ENCODE assay signal across 22 mouse cellular contexts in the genomic region with DNA sequence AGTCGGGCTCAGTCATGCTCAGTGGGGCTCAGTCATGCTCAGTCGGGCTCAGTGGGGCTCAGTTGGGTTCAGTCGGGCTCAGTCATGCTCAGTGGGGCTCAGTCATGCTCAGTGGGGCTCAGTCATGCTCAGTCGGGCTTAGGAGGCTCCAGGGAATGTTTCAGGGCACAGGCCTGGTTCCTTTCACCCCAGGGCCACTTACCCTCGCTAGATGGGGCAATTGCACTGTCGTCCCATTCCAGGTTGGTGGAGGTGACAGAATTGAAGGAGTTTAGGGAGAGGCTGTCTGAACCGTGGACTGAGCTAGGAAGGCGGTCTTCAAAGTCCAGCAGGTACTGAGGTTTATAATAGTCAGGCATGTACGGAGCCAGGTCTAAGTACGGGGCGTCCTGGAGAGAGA. TPM values are rescaled to one million over a fixed set of nuclear protein-coding genes. Genes with fewer than 3 reads are reported as not detected.
A peak's percentile ranks its signal among the peaks of the same experiment; 100 is the strongest.
DNase-seq lines count a peak whose midpoint lies in the region; ATAC-seq and TF ChIP-seq lines count a peak whose summit lies in the region.
"Had no signal": no experiment of that assay in that cellular context is flagged by ENCODE, and none has a peak within 500 bp of the region (broad histone marks: within the 10 kb centered on the region; RNA-seq: fewer than 3 reads in every experiment).

No protein-coding gene starts in this region.

- H3K4me3 ChIP-seq in heart, postnatal 0 days (ENCODE audit: low read depth, low read length), result no peak overlapping the region
- H3K4me3 ChIP-seq in heart, embryonic 12.5 days, result no peak overlapping the region
- H3K4me3 ChIP-seq in kidney, embryonic 16.5 days (ENCODE audit: low read length), result no peak overlapping the region
- no peak overlapping the region for H3K4me3 ChIP-seq in lung, embryonic 14.5 days (ENCODE audit: low read depth, low read length)
- H3K4me3 ChIP-seq in forebrain, embryonic 16.5 days (replicated peaks; ENCODE audit: low read length), result no peak overlapping the region
- H3K4me3 ChIP-seq: embryonic facial prominence, embryonic 13.5 days; hindbrain, embryonic 13.5 days had no signal

- no peak for ATAC-seq in heart, postnatal 0 days (ENCODE audit: insufficient read depth, low read depth)
- no peak for ATAC-seq in heart, embryonic 12.5 days (ENCODE audit: insufficient number of reproducible peaks, low FRiP score)
- no peak for ATAC-seq in kidney, embryonic 16.5 days (ENCODE audit: low FRiP score, low TSS enrichment)
- ATAC-seq in lung, embryonic 14.5 days (ENCODE audit: insufficient read depth), result no peak
- ATAC-seq in forebrain, embryonic 16.5 days, result no peak
- ATAC-seq: forebrain, embryonic 14.5 days; hindbrain, postnatal 0 days had no signal

- peaks cover 73% of the 10 kb centered on the region for H3K36me3 ChIP-seq in heart, postnatal 0 days (replicated peaks; ENCODE audit: control insufficient read depth, insufficient read depth, low read length)
- H3K36me3 ChIP-seq in heart, embryonic 12.5 days, result peaks cover 74% of the 10 kb centered on the region
- peaks cover 34% of the 10 kb centered on the region for H3K36me3 ChIP-seq in kidney, embryonic 16.5 days (ENCODE audit: insufficient read depth, low read length)
- peaks cover 78% of the 10 kb centered on the region for H3K36me3 ChIP-seq in lung, embryonic 14.5 days (ENCODE audit: insufficient read depth)
- H3K36me3 ChIP-seq in forebrain, embryonic 16.5 days (ENCODE audit: control insufficient read depth, insufficient read depth), result peaks cover 20% of the 10 kb centered on the region

- H3K9me3 ChIP-seq in heart, postnatal 0 days (replicated peaks; ENCODE audit: control insufficient read depth, low read length), result no peaks in the 10 kb centered on the region
- H3K9me3 ChIP-seq in heart, embryonic 12.5 days (replicated peaks), result no peaks in the 10 kb centered on the region
- no peaks in the 10 kb centered on the region for H3K9me3 ChIP-seq in kidney, embryonic 16.5 days (ENCODE audit: low read length)
- no peaks in the 10 kb centered on the region for H3K9me3 ChIP-seq in lung, embryonic 14.5 days (ENCODE audit: low read depth, low read length)
- no peaks in the 10 kb centered on the region for H3K9me3 ChIP-seq in forebrain, embryonic 16.5 days (ENCODE audit: control insufficient read depth, low read length)
- H3K9me3 ChIP-seq: embryonic facial prominence, embryonic 13.5 days; hindbrain, embryonic 13.5 days had no signal

- 75% methylated on average over 11 of the region's 11 CpGs for WGBS in heart, postnatal 0 days
- WGBS in heart, embryonic 12.5 days, result 65% methylated on average over 11 of the region's 11 CpGs
- 63% methylated on average over 11 of the region's 11 CpGs for WGBS in kidney, embryonic 16.5 days
- 73% methylated on average over 11 of the region's 11 CpGs for WGBS in lung, embryonic 14.5 days
- WGBS in forebrain, embryonic 16.5 days, result 63% methylated on average over 11 of the region's 11 CpGs

- no peak for DNase-seq in heart, postnatal 0 days (ENCODE audit: low spot score)
- peak; percentile 43 to 65 for DNase-seq in kidney, postnatal 25 days
- no peak for DNase-seq in lung, embryonic 14.5 days
- DNase-seq in lung, postnatal 10 days, result no peak
- DNase-seq in left cerebral cortex, adult 8-10 months (ENCODE audit: low spot score in 2 of 2), result no peak
- DNase-seq: adrenal gland, postnatal 10 days; cerebellum, adult 11 months; cerebellum, adult 9-10 months; cerebellum, postnatal 36 days; gastrocnemius, postnatal 36 days; heart, postnatal 14 days had no signal

- no peak overlapping the region for H3K27ac ChIP-seq in heart, postnatal 0 days (ENCODE audit: low read depth)
- no peak overlapping the region for H3K27ac ChIP-seq in heart, embryonic 12.5 days (ENCODE audit: poor library complexity, severe bottlenecking)
- no peak overlapping the region for H3K27ac ChIP-seq in kidney, embryonic 16.5 days (ENCODE audit: low read length)
- H3K27ac ChIP-seq in lung, embryonic 14.5 days (ENCODE audit: low read depth), result no peak overlapping the region
- H3K27ac ChIP-seq in forebrain, embryonic 16.5 days (ENCODE audit: low read length), result no peak overlapping the region
- H3K27ac ChIP-seq: embryonic facial prominence, embryonic 13.5 days; hindbrain, embryonic 13.5 days; hindbrain, postnatal 0 days had no signal

- no peak for TF ChIP-seq EP300 in heart, postnatal 0 days (IDR thresholded peaks at IDR 0.05; ENCODE audit: low read depth)

- TF ChIP-seq CTCF in heart, postnatal 0 days (IDR thresholded peaks at IDR 0.05; ENCODE audit: low read depth), result peak; percentile 15; the same call in 1 of the 2 replicates
- peak; percentile 13; the same call in 1 of the 2 replicates for TF ChIP-seq CTCF in lung, embryonic 14.5 days (IDR thresholded peaks at IDR 0.05; ENCODE audit: low read depth)

- H3K4me1 ChIP-seq in heart, postnatal 0 days (ENCODE audit: control insufficient read depth, insufficient read depth), result peaks cover 26% of the 10 kb centered on the region
- H3K4me1 ChIP-seq in heart, embryonic 12.5 days (replicated peaks), result peaks cover 37% of the 10 kb centered on the region
- H3K4me1 ChIP-seq in kidney, embryonic 16.5 days (ENCODE audit: insufficient read depth, low read length), result peaks cover 17% of the 10 kb centered on the region
- peaks cover 11% of the 10 kb centered on the region for H3K4me1 ChIP-seq in lung, embryonic 14.5 days (ENCODE audit: insufficient read depth)
- peaks cover 11% of the 10 kb centered on the region for H3K4me1 ChIP-seq in forebrain, embryonic 16.5 days (replicated peaks; ENCODE audit: control insufficient read depth, insufficient read depth, low read length)

- H3K4me2 ChIP-seq in heart, postnatal 0 days (ENCODE audit: low read depth, low read length), result no peak overlapping the region
- H3K4me2 ChIP-seq in heart, embryonic 12.5 days, result no peak overlapping the region
- no peak overlapping the region for H3K4me2 ChIP-seq in kidney, embryonic 16.5 days (replicated peaks; ENCODE audit: low read depth, low read length)
- no peak overlapping the region for H3K4me2 ChIP-seq in lung, embryonic 14.5 days
- H3K4me2 ChIP-seq in forebrain, embryonic 16.5 days (ENCODE audit: low read length), result no peak overlapping the region
- H3K4me2 ChIP-seq: embryonic facial prominence, embryonic 13.5 days; hindbrain, embryonic 13.5 days had no signal

- no peak overlapping the region for H3K9ac ChIP-seq in heart, postnatal 0 days (replicated peaks; ENCODE audit: low read depth, low read length)
- H3K9ac ChIP-seq in heart, embryonic 12.5 days, result no peak overlapping the region
- no peak overlapping the region for H3K9ac ChIP-seq in kidney, embryonic 16.5 days (replicated peaks; ENCODE audit: low read length)
- no peak overlapping the region for H3K9ac ChIP-seq in lung, embryonic 14.5 days
- H3K9ac ChIP-seq in forebrain, embryonic 16.5 days (replicated peaks; ENCODE audit: low read depth, low read length), result no peak overlapping the region
- H3K9ac ChIP-seq: embryonic facial prominence, embryonic 13.5 days; hindbrain, embryonic 13.5 days had no signal

- no peaks in the 10 kb centered on the region for H3K27me3 ChIP-seq in heart, postnatal 0 days (ENCODE audit: control insufficient read depth, insufficient read depth, low read length)
- H3K27me3 ChIP-seq in heart, embryonic 12.5 days (replicated peaks), result no peaks in the 10 kb centered on the region
- H3K27me3 ChIP-seq in kidney, embryonic 16.5 days (ENCODE audit: insufficient read depth, low read length), result no peaks in the 10 kb centered on the region
- no peaks in the 10 kb centered on the region for H3K27me3 ChIP-seq in lung, embryonic 14.5 days (ENCODE audit: insufficient read depth, low read length)
- H3K27me3 ChIP-seq in forebrain, embryonic 16.5 days (replicated peaks; ENCODE audit: control insufficient read depth, insufficient read depth, low read length), result no peaks in the 10 kb centered on the region
- H3K27me3 ChIP-seq: embryonic facial prominence, embryonic 13.5 days; hindbrain, embryonic 13.5 days had no signal

RNA-seq across cellular contexts. Expression of gene Slc25a34, which starts 15.9 kb away (rescaled TPM):
- total RNA-seq in heart, postnatal 0 days (2014; rRNA removed; ENCODE audit: low replicate concordance), result 12.8 and 56.2 TPM in 2 replicates
- polyA plus RNA-seq in heart, postnatal 0 days (2015; fragmentation: Nextera tagmentation; extraction: Ambion mirVana), result 17.9 and 20.6 TPM in 2 replicates
- polyA plus RNA-seq in heart, embryonic 12.5 days (2016; fragmentation: Nextera tagmentation; extraction: Ambion mirVana), result 0.21 and 0.24 TPM in 2 replicates
- polyA plus RNA-seq in kidney, embryonic 16.5 days (2015; fragmentation: Nextera tagmentation; extraction: Ambion mirVana), result 0.54 and 0.69 TPM in 2 replicates
- not detected in 2 replicates for polyA plus RNA-seq in lung, embryonic 14.5 days (2014; fragmentation: Nextera tagmentation; extraction: Ambion mirVana)
- 0.08 TPM in 1 of 2 replicates, not detected in the other for polyA plus RNA-seq in forebrain, embryonic 16.5 days (2015; fragmentation: Nextera tagmentation; extraction: Ambion mirVana)
- total RNA-seq in left cerebral cortex, adult 8-10 months (2022), result 1 to 10 TPM; 3.7 to 4.8 (median 4.2) TPM
- total RNA-seq: hematopoietic stem cell, adult 5-6 weeks; MEL had no signal
- polyA plus RNA-seq: embryonic facial prominence, embryonic 13.5 days; forebrain, embryonic 14.5 days had no signal

RNA-seq across cellular contexts. Expression of gene Tmem82, which starts 21.0 kb away (rescaled TPM):
- total RNA-seq in heart, postnatal 0 days (2014; rRNA removed; ENCODE audit: low replicate concordance), result 0.89 and 6.1 TPM in 2 replicates
- polyA plus RNA-seq in heart, postnatal 0 days (2015; fragmentation: Nextera tagmentation; extraction: Ambion mirVana), result 6.8 and 7.3 TPM in 2 replicates
- polyA plus RNA-seq in heart, embryonic 12.5 days (2016; fragmentation: Nextera tagmentation; extraction: Ambion mirVana), result 0.19 and 0.37 TPM in 2 replicates
- polyA plus RNA-seq in kidney, embryonic 16.5 days (2015; fragmentation: Nextera tagmentation; extraction: Ambion mirVana), result 4.3 and 5.4 TPM in 2 replicates
- polyA plus RNA-seq in lung, embryonic 14.5 days (2014; fragmentation: Nextera tagmentation; extraction: Ambion mirVana), result 0.38 and 0.50 TPM in 2 replicates
- polyA plus RNA-seq in forebrain, embryonic 16.5 days (2015; fragmentation: Nextera tagmentation; extraction: Ambion mirVana), result 0.13 and 0.19 TPM in 2 replicates
- total RNA-seq in left cerebral cortex, adult 8-10 months (2022), result 1 to 10 TPM in 1 of 4 experiments, under 1 TPM in 3; 0.43 to 1.1 (median 0.51) TPM
- total RNA-seq: MEL had no signal
- polyA plus RNA-seq: C2C12; forebrain, embryonic 14.5 days had no signal

RNA-seq across cellular contexts. Expression of gene Plekhm2, which starts 25.2 kb away (rescaled TPM):
- 43.3 and 52.9 TPM in 2 replicates for total RNA-seq in heart, postnatal 0 days (2014; rRNA removed; ENCODE audit: low replicate concordance)
- polyA plus RNA-seq in heart, postnatal 0 days (2015; fragmentation: Nextera tagmentation; extraction: Ambion mirVana), result 5.6 and 7.0 TPM in 2 replicates
- polyA plus RNA-seq in heart, embryonic 12.5 days (2016; fragmentation: Nextera tagmentation; extraction: Ambion mirVana), result 6.1 and 6.2 TPM in 2 replicates
- 6.4 TPM in 2 replicates for polyA plus RNA-seq in kidney, embryonic 16.5 days (2015; fragmentation: Nextera tagmentation; extraction: Ambion mirVana)
- 5.1 and 5.4 TPM in 2 replicates for polyA plus RNA-seq in lung, embryonic 14.5 days (2014; fragmentation: Nextera tagmentation; extraction: Ambion mirVana)
- 5.0 and 7.0 TPM in 2 replicates for polyA plus RNA-seq in forebrain, embryonic 16.5 days (2015; fragmentation: Nextera tagmentation; extraction: Ambion mirVana)
- total RNA-seq in left cerebral cortex, adult 8-10 months (2022), result 100 to 1,000 TPM; 103 to 120 (median 107) TPM

RNA-seq across cellular contexts. Expression of gene Fblim1, which starts 33.6 kb away (rescaled TPM):
- total RNA-seq in heart, postnatal 0 days (2014; rRNA removed; ENCODE audit: low replicate concordance), result 48.3 and 61.5 TPM in 2 replicates
- polyA plus RNA-seq in heart, postnatal 0 days (2015; fragmentation: Nextera tagmentation; extraction: Ambion mirVana), result 47.1 and 57.5 TPM in 2 replicates
- 70.1 and 70.6 TPM in 2 replicates for polyA plus RNA-seq in heart, embryonic 12.5 days (2016; fragmentation: Nextera tagmentation; extraction: Ambion mirVana)
- polyA plus RNA-seq in kidney, embryonic 16.5 days (2015; fragmentation: Nextera tagmentation; extraction: Ambion mirVana), result 76.4 and 85.2 TPM in 2 replicates
- 83.6 and 89.2 TPM in 2 replicates for polyA plus RNA-seq in lung, embryonic 14.5 days (2014; fragmentation: Nextera tagmentation; extraction: Ambion mirVana)
- 18.8 and 27.8 TPM in 2 replicates for polyA plus RNA-seq in forebrain, embryonic 16.5 days (2015; fragmentation: Nextera tagmentation; extraction: Ambion mirVana)
- total RNA-seq in left cerebral cortex, adult 8-10 months (2022), result 1 to 10 TPM; 1.3 to 3.0 (median 2.1) TPM
- total RNA-seq: MEL had no signal

RNA-seq across cellular contexts. Expression of gene Rsc1a1, which starts 45.9 kb away (rescaled TPM):
- total RNA-seq in heart, postnatal 0 days (2014; rRNA removed; ENCODE audit: low replicate concordance), result 2.1 and 11.9 TPM in 2 replicates
- polyA plus RNA-seq in heart, postnatal 0 days (2015; fragmentation: Nextera tagmentation; extraction: Ambion mirVana), result not detected in 2 replicates
- 0.82 TPM in 1 of 2 replicates, not detected in the other for polyA plus RNA-seq in heart, embryonic 12.5 days (2016; fragmentation: Nextera tagmentation; extraction: Ambion mirVana)
- polyA plus RNA-seq in kidney, embryonic 16.5 days (2015; fragmentation: Nextera tagmentation; extraction: Ambion mirVana), result 0.62 TPM in 1 of 2 replicates, not detected in the other
- polyA plus RNA-seq in lung, embryonic 14.5 days (2014; fragmentation: Nextera tagmentation; extraction: Ambion mirVana), result 0.38 and 3.2 TPM in 2 replicates
- 0.99 and 1.4 TPM in 2 replicates for polyA plus RNA-seq in forebrain, embryonic 16.5 days (2015; fragmentation: Nextera tagmentation; extraction: Ambion mirVana)
- 1 to 10 TPM in 3 of 4 experiments, not detected in 1; 2.3 to 2.6 (median 2.3) TPM for total RNA-seq in left cerebral cortex, adult 8-10 months (2022)
- total RNA-seq: adrenal gland, postnatal 4 days; heart, postnatal 14 days had no signal
- polyA plus RNA-seq: embryonic facial prominence, embryonic 13.5 days; hindbrain, postnatal 0 days had no signal

Comparison
In these comparisons a context has a peak if more than half of its experiments do, and no peak if none do; other contexts are left out.
1. RNA of gene Slc25a34, which starts 15.9 kb away (polyA plus RNA-seq): 17.9 to 20.6 TPM in heart, postnatal 0 days; 0.54 to 0.69 TPM in kidney, embryonic 16.5 days, 0.21 to 0.24 TPM in heart, embryonic 12.5 days, 0.08 TPM in forebrain, embryonic 16.5 days and not detected in lung, embryonic 14.5 days; every median in the first group is over 10 times any median in the second.
2. DNase-seq: peak in kidney, postnatal 25 days (2 of 2); none in heart, postnatal 0 days (single experiment), lung, embryonic 14.5 days (single experiment), lung, postnatal 10 days (single experiment) and left cerebral cortex, adult 8-10 months (0 of 2).